Mouse (Mus musculus) C2C12 (cell line): ENCODE results near the gene Tmem52.

Experiments
- CEBPB ChIP-seq: IDR thresholded peaks from one replicate; pipeline ENCODE4 v1.6.1; 2011; ENCODE audit warnings: low read depth, mild to moderate bottlenecking, control low read depth, moderate library complexity
- CTCF ChIP-seq: IDR thresholded peaks from one replicate; pipeline ENCODE4 v1.5.1; 2011; ENCODE audit not compliant: control insufficient read depth, insufficient read depth, insufficient read length
- FOSL1 ChIP-seq: IDR thresholded peaks from one replicate; pipeline ENCODE4 v1.8.0; 2011; ENCODE audit warnings: mild to moderate bottlenecking, low read length; ENCODE audit not compliant: poor library complexity, insufficient read depth, severe bottlenecking
- MYOD1 ChIP-seq: IDR thresholded peaks from one replicate; pipeline ENCODE4 v1.6.1; 2011; ENCODE audit warnings: low read depth; ENCODE audit not compliant: control insufficient read depth, insufficient read length
- MYOG ChIP-seq: IDR thresholded peaks from one replicate; pipeline ENCODE4 v1.6.1; 2011; ENCODE audit not compliant: control insufficient read depth, insufficient read length; ENCODE audit errors: extremely low read depth
- USF1 ChIP-seq: IDR thresholded peaks from one replicate; pipeline ENCODE4 v1.6.1; 2011; ENCODE audit warnings: low read depth, mild to moderate bottlenecking, control low read depth, moderate library complexity

GRCm38 (mm10) chr4:155505067-155505466 lies 36.2 kb downstream of the Tmem52 start:
- TF ChIP-seq MYOG (no peak), CTCF (no peak), MYOD1 (no peak), CEBPB (no peak), USF1 (no peak), FOSL1 (no peak)
